8 mouse cellular contexts compared by ENCODE assay signal in genomic region chr4:135313111-135313691, GRCm38 (mm10). TPM values are rescaled to one million over a fixed set of nuclear protein-coding genes. Genes with fewer than 3 reads are reported as not detected.
DNase-seq lines count a peak whose midpoint lies in the region; ATAC-seq and TF ChIP-seq lines count a peak whose summit lies in the region.

No protein-coding gene starts in this region.

- no peak overlapping the region for H3K4me2 ChIP-seq in limb, embryonic 15.5 days

- no peaks in the 10 kb centered on the region for H3K9me3 ChIP-seq in limb, embryonic 15.5 days

- H3K27me3 ChIP-seq in thymus, adult 2 months (ENCODE audit: control insufficient read depth, insufficient read depth, low read length) = no peaks in the 10 kb centered on the region
- H3K27me3 ChIP-seq in limb, embryonic 15.5 days = no peaks in the 10 kb centered on the region
- no peaks in the 10 kb centered on the region for H3K27me3 ChIP-seq in spleen, adult 2 months (ENCODE audit: control insufficient read depth, insufficient read depth, low read length)

- H3K4me1 ChIP-seq in thymus, adult 2 months (replicated peaks; ENCODE audit: control insufficient read depth, insufficient read depth, low read length) = peaks cover 20% of the 10 kb centered on the region
- H3K4me1 ChIP-seq in limb, embryonic 15.5 days = peaks cover 30% of the 10 kb centered on the region
- peaks cover 21% of the 10 kb centered on the region for H3K4me1 ChIP-seq in spleen, adult 2 months (ENCODE audit: control insufficient read depth, insufficient read depth, insufficient read length)

- WGBS in thymus, adult 2 months = 54% methylated on average over 17 of the region's 17 CpGs
- 45% methylated on average over 17 of the region's 17 CpGs for WGBS in limb, embryonic 15.5 days
- 31% methylated on average over 17 of the region's 17 CpGs for WGBS in spleen, adult 2 months

- intact Hi-C loops in left cerebral cortex, postnatal 14 days (cut with DNase I) = no loop called here

- no peak for ATAC-seq in limb, embryonic 15.5 days (ENCODE audit: insufficient number of reproducible peaks, low FRiP score, low TSS enrichment, low read depth)

- TF ChIP-seq POLR2A in thymus, adult 2 months (IDR thresholded peaks at IDR 0.05; ENCODE audit: control insufficient read depth, extremely low read depth, insufficient read depth, low read length, poor library complexity) = no peak
- no peak for TF ChIP-seq POLR2A in spleen, adult 2 months (IDR thresholded peaks at IDR 0.05; ENCODE audit: low read depth, low read length)

- no peaks in the 10 kb centered on the region for H3K36me3 ChIP-seq in thymus, adult 2 months (ENCODE audit: control insufficient read depth, insufficient read depth, low read length)
- H3K36me3 ChIP-seq in limb, embryonic 15.5 days = peaks cover 33% of the 10 kb centered on the region
- H3K36me3 ChIP-seq in spleen, adult 2 months (ENCODE audit: control insufficient read depth, insufficient read depth, low read length) = no peaks in the 10 kb centered on the region

- H3K4me3 ChIP-seq in thymus, adult 2 months (ENCODE audit: control insufficient read depth, insufficient read depth, low read length) = no peak overlapping the region
- H3K4me3 ChIP-seq in limb, embryonic 15.5 days = no peak overlapping the region
- no peak overlapping the region for H3K4me3 ChIP-seq in spleen, adult 2 months (ENCODE audit: extremely low read depth, insufficient read depth, insufficient read length)

- H3K27ac ChIP-seq in thymus, adult 2 months (ENCODE audit: control insufficient read depth, insufficient read depth, low read length) = peak overlapping the region; percentile 30; the same call in 1 of the 2 replicates
- H3K27ac ChIP-seq in limb, embryonic 15.5 days = peak overlapping the region; percentile 34; the same call in 1 of the 2 replicates
- peak overlapping the region; percentile 65 for H3K27ac ChIP-seq in spleen, adult 2 months (ENCODE audit: insufficient read depth, low read length)

- no peak for DNase-seq in thymus, adult 2 months
- DNase-seq in thymus, postnatal 14 days = no peak
- DNase-seq in heart, adult 9 months (ENCODE audit: low spot score in 2 of 2) = peak; percentile 87
- no peak for DNase-seq in spleen, adult 2 months (ENCODE audit: low read depth in 1 of 2, low spot score in 2 of 2)
- no peak for DNase-seq in left cerebral cortex, postnatal 14 days (ENCODE audit: low spot score in 2 of 2)
- no peak for DNase-seq in cerebellum, postnatal 10 days
- DNase-seq in urinary bladder, postnatal 4 days (ENCODE audit: low spot score in 2 of 2) = no peak

- TF ChIP-seq CTCF in thymus, adult 2 months (IDR thresholded peaks at IDR 0.05; ENCODE audit: borderline replicate concordance, control insufficient read depth, extremely low read depth, insufficient read depth, low read length, poor library complexity) = no peak
- no peak for TF ChIP-seq CTCF in spleen, adult 2 months (IDR thresholded peaks at IDR 0.05; ENCODE audit: extremely low read depth, insufficient read depth, insufficient read length, insufficient replicate concordance)

- H3K9ac ChIP-seq in limb, embryonic 15.5 days = no peak overlapping the region

RNA-seq across cellular contexts. Expression of gene Srrm1, which starts 39.9 kb away (rescaled TPM):
- 41.0 and 50.0 TPM in 2 replicates for polyA plus RNA-seq in thymus, adult 2 months (2012; rRNA removed)
- 207 and 214 TPM in 2 replicates for polyA plus RNA-seq in limb, embryonic 15.5 days (2015; fragmentation: Nextera tagmentation; extraction: Ambion mirVana)
- 21.1 and 22.2 TPM in 2 replicates for polyA plus RNA-seq in spleen, adult 2 months (2012; rRNA removed)
- total RNA-seq in left cerebral cortex, postnatal 14 days (2021) = 100 to 1,000 TPM; 112 to 137 TPM

RNA-seq across cellular contexts. Expression of gene Clic4, which starts 40.6 kb away (rescaled TPM):
- polyA plus RNA-seq in thymus, adult 2 months (2012; rRNA removed) = 50.2 and 55.1 TPM in 2 replicates
- 117 and 133 TPM in 2 replicates for polyA plus RNA-seq in limb, embryonic 15.5 days (2015; fragmentation: Nextera tagmentation; extraction: Ambion mirVana)
- 34.7 and 40.8 TPM in 2 replicates for polyA plus RNA-seq in spleen, adult 2 months (2012; rRNA removed)
- 10 to 100 TPM; 31.2 to 32.0 TPM for total RNA-seq in left cerebral cortex, postnatal 14 days (2021)

Comparison
In these comparisons a context has a peak if more than half of its experiments do, and no peak if none do; other contexts are left out.
1. DNase-seq: peak in heart, adult 9 months (2 of 2); none in thymus, adult 2 months (single experiment), thymus, postnatal 14 days (single experiment), spleen, adult 2 months (0 of 2), left cerebral cortex, postnatal 14 days (0 of 2), cerebellum, postnatal 10 days (0 of 2) and urinary bladder, postnatal 4 days (0 of 2).
2. Peak in every context shown above with its lines, with median percentiles within 50 percentile points of each other: H3K27ac ChIP-seq.